Mouse (Mus musculus): ENCODE results near the gene Nacc1. TPM values are rescaled to one million over a fixed set of nuclear protein-coding genes. Genes with fewer than 3 reads are reported as not detected.

Gene Nacc1
- polyA plus RNA-seq (2015; fragmentation: Illumina TruSeq; extraction: RNeasy Lipid Tissue Mini Kit (QIAGEN cat#74804); ENCODE audit: low read depth, low replicate concordance), result 64.4 TPM

DNA sequence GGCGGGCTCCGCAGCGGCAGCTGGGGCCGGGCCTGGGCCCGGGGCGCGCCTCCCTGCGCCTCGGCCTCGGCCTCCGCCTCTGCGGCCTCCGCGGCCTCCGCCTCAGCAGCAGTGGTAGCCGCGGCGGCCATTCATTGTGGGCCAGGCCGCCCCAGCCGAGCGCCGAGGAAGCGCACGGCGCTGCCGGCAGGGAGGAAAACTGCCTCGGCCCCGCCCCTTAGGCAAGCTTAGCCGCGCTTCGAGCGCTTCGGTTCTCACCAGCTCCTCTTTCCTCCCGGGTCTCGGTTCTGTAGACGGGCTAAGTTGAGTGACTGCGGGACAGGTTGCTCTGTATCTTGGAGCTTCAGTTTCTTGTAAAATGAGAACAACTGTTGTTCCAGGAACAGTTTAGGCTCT is at the start of gene Nacc1:
Gene Nacc1 (minus strand): TSS at position 158 of the 396 bp plus-strand sequence.

DNA sequence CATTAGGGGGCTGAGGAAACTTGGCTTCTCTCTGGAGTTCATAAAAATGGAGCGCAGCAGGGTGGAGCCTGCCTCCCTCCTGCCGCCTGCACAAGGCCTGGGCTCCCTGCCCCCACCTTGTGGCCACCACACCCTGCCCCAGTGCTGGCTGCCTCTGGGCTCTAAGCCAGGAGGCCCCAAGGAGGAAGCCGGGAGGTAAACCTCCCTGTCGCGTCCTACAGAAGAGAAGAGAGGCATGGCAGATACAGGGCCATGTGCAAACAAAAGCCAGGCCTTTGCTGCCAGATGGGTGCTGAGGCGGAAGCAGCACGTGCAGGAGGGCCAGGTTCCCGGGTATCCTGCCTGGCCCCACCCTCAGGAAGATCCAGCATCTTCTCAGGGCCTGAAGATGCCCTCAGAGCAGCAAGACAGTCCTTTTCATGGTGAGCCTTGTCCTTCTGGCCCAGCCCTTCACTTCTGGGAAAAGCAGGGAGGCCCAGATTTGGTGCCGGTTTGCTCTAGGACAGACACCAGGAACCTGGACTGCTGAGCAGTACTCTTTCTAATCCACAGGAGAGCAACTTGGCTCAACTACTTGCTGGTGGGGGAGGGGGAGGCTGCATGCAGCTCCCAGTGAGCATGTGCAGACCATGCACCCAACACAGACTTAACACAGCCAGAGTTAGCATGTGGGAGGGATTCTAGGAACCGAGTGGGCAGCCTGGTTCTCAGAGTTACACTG is 35.3 kb upstream of the Nacc1 start, which contains the start of gene G430095P16Rik:
Gene G430095P16Rik (plus strand): TSS at position 158 of the 721 bp plus-strand sequence.

DNA sequence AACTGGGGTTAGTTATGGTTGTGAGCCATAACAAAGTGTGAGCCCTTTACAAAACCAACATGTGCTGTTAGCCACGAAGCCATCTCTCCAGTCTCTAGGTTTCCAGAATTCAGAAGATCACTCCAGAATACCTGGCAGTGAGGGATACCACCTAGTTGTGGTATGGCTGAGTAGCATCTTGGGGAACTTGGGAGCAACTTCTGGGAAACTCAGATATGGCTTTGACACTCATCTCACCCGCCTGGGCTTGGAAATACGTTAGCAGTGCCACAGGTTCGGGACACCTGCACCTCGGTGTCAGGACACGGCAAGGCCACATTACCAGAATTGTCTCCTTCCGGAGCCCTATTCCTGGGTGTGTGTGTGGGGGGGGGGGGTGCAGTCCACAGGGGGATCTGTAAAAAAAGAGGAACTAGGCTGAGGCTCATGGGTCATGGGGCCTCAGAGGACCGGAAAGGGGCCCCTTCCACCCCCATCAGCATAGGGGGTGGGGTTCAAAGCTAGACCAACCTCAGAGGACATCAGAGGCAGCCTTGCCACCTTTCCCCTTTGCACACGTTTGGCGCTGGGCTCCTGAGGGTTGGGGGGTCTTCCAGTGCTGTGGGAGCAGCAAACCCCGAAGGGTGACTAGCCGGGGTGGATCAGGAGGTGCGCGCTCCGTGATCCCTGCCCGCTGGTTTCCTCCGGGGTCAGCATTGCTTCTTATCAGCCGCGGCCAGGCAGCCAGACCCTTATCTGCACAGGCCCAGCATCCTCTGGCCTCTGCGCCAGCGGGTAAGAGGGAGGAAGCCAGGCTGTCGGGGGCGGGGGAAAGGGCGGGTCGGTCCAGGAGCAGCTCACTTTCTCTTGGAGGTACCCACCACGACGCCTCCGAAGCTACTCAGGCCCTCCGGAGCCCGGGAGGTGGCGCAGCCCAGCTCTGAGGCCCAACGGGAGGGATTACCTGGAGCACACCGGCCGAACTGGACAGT is 13.6 kb upstream of the Nacc1 start, which contains the start of gene Lyl1:
Gene Lyl1 (plus strand): TSS at position 517 of the 971 bp plus-strand sequence.

DNA sequence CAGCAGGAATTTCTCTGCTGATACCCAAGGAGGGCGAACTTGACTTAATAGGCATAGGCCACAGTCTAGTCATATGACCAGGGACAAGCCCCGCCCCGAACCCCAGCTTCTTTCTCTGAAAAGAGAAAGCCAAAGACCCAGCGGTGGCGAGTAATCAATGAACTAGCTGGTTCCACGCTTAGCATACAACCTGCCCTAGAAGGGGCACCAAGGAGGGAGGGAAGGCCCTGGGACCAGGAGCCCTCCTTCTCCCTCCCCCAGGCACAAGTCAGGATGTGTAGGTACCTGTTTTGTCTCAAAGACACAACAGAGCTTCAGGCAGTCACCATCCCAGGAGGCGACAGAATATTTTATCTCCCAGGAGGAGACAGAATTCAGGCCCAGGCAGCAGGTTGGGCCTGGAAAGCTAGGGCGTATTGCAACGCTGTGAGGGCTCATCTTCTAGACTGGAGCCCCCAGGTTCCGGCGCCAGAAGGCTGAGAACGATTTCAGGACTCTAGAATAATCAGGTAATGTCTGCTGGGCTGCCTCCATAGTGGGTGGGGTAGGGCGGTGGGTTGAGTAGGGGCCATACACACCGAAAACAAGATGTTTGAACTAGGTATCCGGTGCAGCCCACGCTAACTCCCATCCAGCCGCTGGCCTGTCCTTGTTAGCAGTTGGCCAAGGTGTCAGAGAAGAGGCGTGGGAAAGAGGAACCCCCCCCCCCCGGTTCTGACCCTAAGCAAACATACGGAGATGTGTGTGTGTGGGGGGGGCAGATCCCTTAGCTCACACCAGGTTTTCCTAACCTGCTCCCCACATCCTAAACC is 1.3 kb downstream of the Nacc1 start, which contains the start of gene Trmt1:
Gene Trmt1 (plus strand): TSS at position 117 of the 812 bp plus-strand sequence.

DNA sequence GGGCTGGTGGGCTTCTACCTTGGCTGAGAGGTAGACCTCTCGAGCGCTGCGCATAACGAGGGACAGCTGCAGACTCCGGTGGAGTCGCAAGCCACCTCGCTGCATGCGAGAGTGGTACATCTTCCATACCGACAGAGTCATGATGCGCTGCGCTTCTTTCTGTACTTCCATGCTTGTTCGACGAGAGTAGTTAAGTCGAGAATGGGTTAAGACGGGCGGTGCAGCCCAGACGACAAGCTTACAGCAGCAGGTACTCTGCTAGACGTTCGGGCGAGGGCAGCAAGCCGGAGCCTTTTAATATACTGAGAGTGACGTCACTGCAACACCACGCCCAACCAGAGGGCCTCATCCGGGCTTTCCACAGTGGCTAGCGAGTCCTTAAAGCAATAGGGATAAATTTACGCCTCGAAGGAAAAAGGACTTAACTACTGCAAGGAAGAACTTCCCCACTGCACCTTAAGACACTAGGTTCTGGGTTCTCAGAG is 25.0 kb downstream of the Nacc1 start, which contains the start of gene Ier2:
Gene Ier2 (minus strand): TSS at position 272 of the 485 bp plus-strand sequence.

Other genes with a start within 250 kb of the Nacc1 start
- gene Ier2, start 25.0 kb downstream of the Nacc1 start, polyA plus RNA-seq (2015; fragmentation: Illumina TruSeq; extraction: RNeasy Lipid Tissue Mini Kit (QIAGEN cat#74804); ENCODE audit: low read depth, low replicate concordance), result 12.9 TPM
- gene Trmt1, start 1.6 kb downstream of the Nacc1 start, polyA plus RNA-seq (2015; fragmentation: Illumina TruSeq; extraction: RNeasy Lipid Tissue Mini Kit (QIAGEN cat#74804); ENCODE audit: low read depth, low replicate concordance), result 80.8 TPM
- gene Lyl1, start 13.6 kb upstream of the Nacc1 start, polyA plus RNA-seq (2015; fragmentation: Illumina TruSeq; extraction: RNeasy Lipid Tissue Mini Kit (QIAGEN cat#74804); ENCODE audit: low read depth, low replicate concordance), result 2.2 TPM
- gene G430095P16Rik, start 35.1 kb upstream of the Nacc1 start, polyA plus RNA-seq (2015; fragmentation: Illumina TruSeq; extraction: RNeasy Lipid Tissue Mini Kit (QIAGEN cat#74804); ENCODE audit: low read depth, low replicate concordance), result not detected
- 90.4 TPM for gene Nfix, start 112.5 kb upstream of the Nacc1 start, polyA plus RNA-seq (2015; fragmentation: Illumina TruSeq; extraction: RNeasy Lipid Tissue Mini Kit (QIAGEN cat#74804); ENCODE audit: low read depth, low replicate concordance)
- gene Dand5, start 135.0 kb upstream of the Nacc1 start, polyA plus RNA-seq (2015; fragmentation: Illumina TruSeq; extraction: RNeasy Lipid Tissue Mini Kit (QIAGEN cat#74804); ENCODE audit: low read depth, low replicate concordance), result 16.9 TPM
- gene Gadd45gip1, start 143.7 kb upstream of the Nacc1 start, polyA plus RNA-seq (2015; fragmentation: Illumina TruSeq; extraction: RNeasy Lipid Tissue Mini Kit (QIAGEN cat#74804); ENCODE audit: low read depth, low replicate concordance), result 31.0 TPM
- gene Rad23a, start 152.8 kb upstream of the Nacc1 start, polyA plus RNA-seq (2015; fragmentation: Illumina TruSeq; extraction: RNeasy Lipid Tissue Mini Kit (QIAGEN cat#74804); ENCODE audit: low read depth, low replicate concordance), result 79.6 TPM
- 635 TPM for gene Calr, start 159.1 kb upstream of the Nacc1 start, polyA plus RNA-seq (2015; fragmentation: Illumina TruSeq; extraction: RNeasy Lipid Tissue Mini Kit (QIAGEN cat#74804); ENCODE audit: low read depth, low replicate concordance)
- gene Farsa, start 169.1 kb upstream of the Nacc1 start, polyA plus RNA-seq (2015; fragmentation: Illumina TruSeq; extraction: RNeasy Lipid Tissue Mini Kit (QIAGEN cat#74804); ENCODE audit: low read depth, low replicate concordance), result 39.4 TPM
- 5.3 TPM for gene Syce2, start 184.2 kb upstream of the Nacc1 start, polyA plus RNA-seq (2015; fragmentation: Illumina TruSeq; extraction: RNeasy Lipid Tissue Mini Kit (QIAGEN cat#74804); ENCODE audit: low read depth, low replicate concordance)
- 39.4 TPM for gene Gcdh, start 206.1 kb upstream of the Nacc1 start, polyA plus RNA-seq (2015; fragmentation: Illumina TruSeq; extraction: RNeasy Lipid Tissue Mini Kit (QIAGEN cat#74804); ENCODE audit: low read depth, low replicate concordance)
- gene Klf1, start 214.1 kb upstream of the Nacc1 start, polyA plus RNA-seq (2015; fragmentation: Illumina TruSeq; extraction: RNeasy Lipid Tissue Mini Kit (QIAGEN cat#74804); ENCODE audit: low read depth, low replicate concordance), result not detected
- gene Dnase2a, start 220.7 kb upstream of the Nacc1 start, polyA plus RNA-seq (2015; fragmentation: Illumina TruSeq; extraction: RNeasy Lipid Tissue Mini Kit (QIAGEN cat#74804); ENCODE audit: low read depth, low replicate concordance), result 5.7 TPM
- gene Mast1, start 249.5 kb upstream of the Nacc1 start, polyA plus RNA-seq (2015; fragmentation: Illumina TruSeq; extraction: RNeasy Lipid Tissue Mini Kit (QIAGEN cat#74804); ENCODE audit: low read depth, low replicate concordance), result 44.7 TPM